Mouse (Mus musculus) mouse trophoblast stem cell (cell line): ENCODE measurements around the gene Sftpa1.

Source experiments
- in situ Hi-C, 2 experiments: fragments of 300-500 bp; cut with MseI, MboI; formaldehyde crosslinking; loops; 2 replicates in 1 of 2; 3 replicates in 1 of 2; pipeline ENCODE4 v1.15.1; 2025

Gene Sftpa1

GRCm38 (mm10) chr14:41160076-41160475, 28.5 kb downstream of the Sftpa1 start:
- in situ Hi-C loops = loop anchor here (5.0 kb wide), 2 partner anchors 33 to 68 kb away; no protein-coding TSS in a partner anchor

GRCm38 (mm10) chr14:41160743-41161142, 29.2 kb downstream of the Sftpa1 start:
- in situ Hi-C loops = loop anchor here (5.0 kb wide), 2 partner anchors 33 to 68 kb away; no protein-coding TSS in a partner anchor

- in situ Hi-C loops = loop anchor here (5.0 kb wide), 2 partner anchors 35 to 70 kb away; no protein-coding TSS in a partner anchor
Measured at GRCm38 (mm10) chr14:41162663-41163062, 31.1 kb downstream of the Sftpa1 start.

GRCm38 (mm10) chr14:41167278-41167677, 35.7 kb downstream of the Sftpa1 start:
- in situ Hi-C loops = no loop called here

GRCm38 (mm10) chr14:41168567-41168966, 37.0 kb downstream of the Sftpa1 start:
- in situ Hi-C loops = no loop called here

GRCm38 (mm10) chr14:41170514-41170913, 38.9 kb downstream of the Sftpa1 start:
- in situ Hi-C loops = no loop called here

GRCm38 (mm10) chr14:41174802-41175201, 43.2 kb downstream of the Sftpa1 start:
- in situ Hi-C loops = no loop called here

GRCm38 (mm10) chr14:41185059-41185821, 53.7 kb downstream of the Sftpa1 start, which contains the start of gene Sftpd:
TSS of gene Sftpd (minus strand) at chr14:41185149.
- in situ Hi-C loops = no loop called here
